Mouse (Mus musculus) liver, adult 2 months (tissue): ENCODE measurements around the gene Knop1.

Experiments used
- CTCF ChIP-seq: fragments of 200-500 bp; IDR thresholded peaks from 2 replicates; pipeline ENCODE4 v1.5.1; 2011; ENCODE audit warnings: low read depth, low read length, control low read depth
- POLR2A ChIP-seq: fragments of 200-500 bp; IDR thresholded peaks from 2 replicates; pipeline ENCODE4 v1.6.1; 2011; ENCODE audit warnings: low read length, control low read depth; ENCODE audit not compliant: insufficient read depth; ENCODE audit errors: extremely low read depth

DNA sequence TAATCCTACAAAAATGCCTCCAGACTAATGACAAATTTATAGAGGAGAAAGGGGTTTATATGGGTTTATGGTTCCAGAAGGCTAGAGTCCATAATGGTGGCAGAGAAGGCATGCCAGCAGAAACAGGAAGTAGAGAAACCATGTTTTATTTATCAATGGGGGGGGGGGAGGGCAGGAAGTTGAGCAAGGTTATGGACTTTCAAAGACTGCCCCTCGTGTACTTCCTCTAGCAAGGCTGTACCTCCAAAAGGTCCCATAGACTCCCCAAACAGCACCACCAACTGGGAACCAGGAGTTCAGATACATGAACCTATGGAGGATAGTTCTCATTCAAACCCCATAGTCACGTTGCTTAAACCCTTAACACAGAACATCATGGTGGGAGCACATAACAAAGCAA, 9.3 kb upstream of the Knop1 start:
- TF ChIP-seq CTCF: no peak
- no peak for TF ChIP-seq POLR2A
